Mouse (Mus musculus) midbrain, embryonic 12.5 days (tissue): ENCODE data around the gene Cd164l2. TPM values are rescaled to one million over a fixed set of nuclear protein-coding genes. Genes with fewer than 3 reads are reported as not detected.
A peak's percentile ranks its signal among the peaks of the same experiment; 100 is the strongest.

Experiments used
- ATAC-seq: fragments of 200-750 bp; cut with Nextera tagmentation; 2 replicates; pipeline ENCODE4 v1.8.0; 2017; ENCODE audit warnings: low read depth, moderate TSS enrichment, moderate library complexity; ENCODE audit not compliant: low FRiP score
- H3K27ac ChIP-seq: fragments of 300-500 bp; sonication (generic); replicated peaks from 2 replicates; pipeline ENCODE4 v1.5.1; 2016; ENCODE audit warnings: mild to moderate bottlenecking
- H3K27me3 ChIP-seq: fragments of 300-500 bp; sonication (generic); 2 replicates; pipeline ENCODE4 v1.6.1; 2016; ENCODE audit warnings: mild to moderate bottlenecking
- H3K36me3 ChIP-seq: fragments of 300-500 bp; sonication (generic); 2 replicates; pipeline ENCODE4 v1.6.1; 2016
- H3K4me1 ChIP-seq: fragments of 300-500 bp; sonication (generic); 2 replicates; pipeline ENCODE4 v1.6.1; 2016
- H3K4me2 ChIP-seq: fragments of 300-500 bp; sonication (generic); replicated peaks from 2 replicates; pipeline ENCODE4 v1.6.1; 2016; ENCODE audit warnings: mild to moderate bottlenecking, moderate library complexity
- H3K4me3 ChIP-seq: fragments of 300-500 bp; sonication (generic); 2 replicates; pipeline ENCODE4 v1.5.1; 2016; ENCODE audit warnings: mild to moderate bottlenecking
- H3K9ac ChIP-seq: fragments of 300-500 bp; sonication (generic); replicated peaks from 2 replicates; pipeline ENCODE4 v1.6.1; 2016; ENCODE audit warnings: mild to moderate bottlenecking, moderate library complexity
- H3K9me3 ChIP-seq: fragments of 300-500 bp; sonication (generic); 2 replicates; pipeline ENCODE4 v1.6.1; 2016; ENCODE audit warnings: mild to moderate bottlenecking
- WGBS: fragments of 180-500 bp; shearing (Covaris S2); methylation state at CpG from one replicate; pipeline ENCODE4 v1.1.7; 2016; 5-methylcytosine and 5-hydroxymethylcytosine counted together
- polyA plus RNA-seq: library from polyadenylated mRNA; unstranded; fragments of >200 nt; fragmentation: Nextera tagmentation; extraction: Ambion mirVana; gene quantifications from 2 replicates; pipeline ENCODE4 v1.2.1, GENCODE M21; 2016

The Cd164l2 gene
- polyA plus RNA-seq: 0.24 and 0.47 TPM in 2 replicates

GRCm38 (mm10) chr4:133211751-133212561, at the start of gene Cd164l2, which contains the start of gene Gpr3:
Cd164l2 (plus strand) TSS chr4:133212131.
Gpr3 (minus strand) TSS chr4:133212536.
- peaks cover 59% of the 10 kb centered on the region for H3K27me3 ChIP-seq

GRCm38 (mm10) chr4:133162196-133162595, 49.7 kb upstream of the Cd164l2 start:
- Histone ChIP-seq H3K9ac (no peak overlapping the region), H3K36me3 (no peaks in the 10 kb centered on the region), H3K4me1 (peaks cover 7% of the 10 kb centered on the region; the same call in 1 of the 2 replicates), H3K4me3 (no peak overlapping the region), H3K9me3 (no peaks in the 10 kb centered on the region), H3K4me2 (no peak overlapping the region), H3K27me3 (no peaks in the 10 kb centered on the region), H3K27ac (no peak overlapping the region)
- ATAC-seq: no peak
- WGBS: 74% methylated on average over 6 of the region's 6 CpGs

More at GRCm38 (mm10) chr4:133211751-133212561, at the start of gene Cd164l2, which contains the start of gene Gpr3:
- Histone ChIP-seq H3K4me3 (peak within 1 kb of the TSS; percentile 70), H3K9ac (peak within 1 kb of the TSS; percentile 62), H3K36me3 (no peaks in the 10 kb centered on the region), H3K27ac (no peak within 1 kb of the TSS), H3K4me2 (peak within 1 kb of the TSS; percentile 95), H3K9me3 (no peaks in the 10 kb centered on the region), H3K4me1 (peaks cover 23% of the 10 kb centered on the region)
- ATAC-seq: peak; percentile 63
- 2% methylated on average over 52 of the region's 52 CpGs for WGBS

GRCm38 (mm10) chr4:133166773-133167172, 45.2 kb upstream of the Cd164l2 start:
- H3K4me2 ChIP-seq: no peak overlapping the region
- no peaks in the 10 kb centered on the region for H3K36me3 ChIP-seq
- no peak overlapping the region for H3K9ac ChIP-seq
- H3K27me3 ChIP-seq: no peaks in the 10 kb centered on the region
- 97% methylated on average over 9 of the region's 9 CpGs for WGBS
- no peaks in the 10 kb centered on the region for H3K9me3 ChIP-seq
- H3K27ac ChIP-seq: no peak overlapping the region
- H3K4me3 ChIP-seq: no peak overlapping the region
- no peak for ATAC-seq
- no peaks in the 10 kb centered on the region for H3K4me1 ChIP-seq

- no peak for ATAC-seq
- no peak overlapping the region for H3K4me2 ChIP-seq
- H3K4me3 ChIP-seq: no peak overlapping the region
- H3K9ac ChIP-seq: no peak overlapping the region
- H3K9me3 ChIP-seq: no peaks in the 10 kb centered on the region
- H3K27me3 ChIP-seq: no peaks in the 10 kb centered on the region
- no peaks in the 10 kb centered on the region for H3K4me1 ChIP-seq
- WGBS: 91% methylated on average over 10 of the region's 10 CpGs
- H3K36me3 ChIP-seq: no peaks in the 10 kb centered on the region
- H3K27ac ChIP-seq: no peak overlapping the region
Measured at GRCm38 (mm10) chr4:133169237-133170055, 42.5 kb upstream of the Cd164l2 start.

GRCm38 (mm10) chr4:133170056-133170524, 41.8 kb upstream of the Cd164l2 start:
- H3K27ac ChIP-seq: no peak overlapping the region
- H3K9ac ChIP-seq: no peak overlapping the region
- WGBS: 82% methylated on average over 3 of the region's 3 CpGs
- H3K36me3 ChIP-seq: no peaks in the 10 kb centered on the region
- no peaks in the 10 kb centered on the region for H3K4me1 ChIP-seq
- no peaks in the 10 kb centered on the region for H3K27me3 ChIP-seq
- H3K4me3 ChIP-seq: no peak overlapping the region
- no peak overlapping the region for H3K4me2 ChIP-seq
- H3K9me3 ChIP-seq: no peaks in the 10 kb centered on the region
- ATAC-seq: no peak

- no peak overlapping the region for H3K4me3 ChIP-seq
- H3K27ac ChIP-seq: no peak overlapping the region
- 0 out of 2 replicates have a peak, but pooled peaks cover 4% of the 10 kb centered on the region for H3K4me1 ChIP-seq
- no peak for ATAC-seq
- no peaks in the 10 kb centered on the region for H3K36me3 ChIP-seq
- no peaks in the 10 kb centered on the region for H3K9me3 ChIP-seq
- H3K27me3 ChIP-seq: no peaks in the 10 kb centered on the region
- H3K9ac ChIP-seq: no peak overlapping the region
- H3K4me2 ChIP-seq: no peak overlapping the region
Measured at GRCm38 (mm10) chr4:133170616-133171015, 41.3 kb upstream of the Cd164l2 start.

GRCm38 (mm10) chr4:133172451-133172850, 39.5 kb upstream of the Cd164l2 start:
- Histone ChIP-seq H3K27me3 (no peaks in the 10 kb centered on the region), H3K9ac (no peak overlapping the region), H3K4me2 (no peak overlapping the region), H3K27ac (no peak overlapping the region), H3K4me1 (peaks cover 19% of the 10 kb centered on the region), H3K4me3 (no peak overlapping the region), H3K36me3 (no peaks in the 10 kb centered on the region), H3K9me3 (no peaks in the 10 kb centered on the region)
- ATAC-seq: no peak
- WGBS: 91% methylated on average over 4 of the region's 4 CpGs

- WGBS: 82% methylated on average over 4 of the region's 4 CpGs
- no peaks in the 10 kb centered on the region for H3K9me3 ChIP-seq
- H3K36me3 ChIP-seq: peaks cover 6% of the 10 kb centered on the region; the same call in 1 of the 2 replicates
- H3K4me3 ChIP-seq: no peak overlapping the region
- no peak overlapping the region for H3K27ac ChIP-seq
- ATAC-seq: no peak
- H3K27me3 ChIP-seq: no peaks in the 10 kb centered on the region
- peaks cover 19% of the 10 kb centered on the region for H3K4me1 ChIP-seq
- no peak overlapping the region for H3K4me2 ChIP-seq
- no peak overlapping the region for H3K9ac ChIP-seq
Measured at GRCm38 (mm10) chr4:133174361-133174760, 37.6 kb upstream of the Cd164l2 start.

GRCm38 (mm10) chr4:133175274-133175673, 36.7 kb upstream of the Cd164l2 start:
- H3K9ac ChIP-seq: no peak overlapping the region
- H3K4me2 ChIP-seq: no peak overlapping the region
- ATAC-seq: no peak
- H3K27me3 ChIP-seq: no peaks in the 10 kb centered on the region
- H3K9me3 ChIP-seq: no peaks in the 10 kb centered on the region
- WGBS: 81% methylated on average over 7 of the region's 7 CpGs
- no peak overlapping the region for H3K27ac ChIP-seq
- H3K36me3 ChIP-seq: peaks cover 6% of the 10 kb centered on the region; the same call in 1 of the 2 replicates
- H3K4me3 ChIP-seq: no peak overlapping the region
- peaks cover 19% of the 10 kb centered on the region for H3K4me1 ChIP-seq

- ATAC-seq: no peak
- WGBS: 62% methylated on average over 14 of the region's 14 CpGs
Measured at GRCm38 (mm10) chr4:133175998-133176760, 35.8 kb upstream of the Cd164l2 start.

GRCm38 (mm10) chr4:133176761-133177403, 35.0 kb upstream of the Cd164l2 start:
- no peak for ATAC-seq
- no peak overlapping the region for H3K4me3 ChIP-seq
- no peak overlapping the region for H3K4me2 ChIP-seq
- peaks cover 6% of the 10 kb centered on the region; the same call in 1 of the 2 replicates for H3K36me3 ChIP-seq
- H3K4me1 ChIP-seq: peaks cover 19% of the 10 kb centered on the region
- H3K9me3 ChIP-seq: no peaks in the 10 kb centered on the region
- H3K9ac ChIP-seq: no peak overlapping the region
- 70% methylated on average over 18 of the region's 18 CpGs for WGBS
- peak overlapping the region; percentile 70 for H3K27ac ChIP-seq
- no peaks in the 10 kb centered on the region for H3K27me3 ChIP-seq

More at GRCm38 (mm10) chr4:133175998-133176760, 35.8 kb upstream of the Cd164l2 start:
- H3K4me1 ChIP-seq: peaks cover 19% of the 10 kb centered on the region
- peaks cover 6% of the 10 kb centered on the region; the same call in 1 of the 2 replicates for H3K36me3 ChIP-seq
- no peak overlapping the region for H3K4me2 ChIP-seq
- no peaks in the 10 kb centered on the region for H3K27me3 ChIP-seq
- no peaks in the 10 kb centered on the region for H3K9me3 ChIP-seq
- H3K27ac ChIP-seq: peak overlapping the region; percentile 70
- no peak overlapping the region for H3K4me3 ChIP-seq
- no peak overlapping the region for H3K9ac ChIP-seq
